Mouse (Mus musculus) frontal cortex, adult 2 months (tissue): ENCODE data around the gene Pnmt. TPM values are rescaled to one million over a fixed set of nuclear protein-coding genes. Genes with fewer than 3 reads are reported as not detected.

Experiments used
- DNase-seq, 2 experiments: peaks; one replicate each; pipeline ENCODE4 v3.0.0; 2022; ENCODE audit warnings: low spot score in 1 of 2; ENCODE audit errors: extremely low spot score in 1 of 2
- polyA plus RNA-seq: library from polyadenylated mRNA; depleted of rRNA; stranded (reverse); fragments of >200 nt; gene quantifications from 2 replicates; pipeline ENCODE4 v1.2.3, GENCODE M21; 2012; rRNA removed

Gene Pnmt
- polyA plus RNA-seq, 1 experiment = 1.1 TPM

DNA sequence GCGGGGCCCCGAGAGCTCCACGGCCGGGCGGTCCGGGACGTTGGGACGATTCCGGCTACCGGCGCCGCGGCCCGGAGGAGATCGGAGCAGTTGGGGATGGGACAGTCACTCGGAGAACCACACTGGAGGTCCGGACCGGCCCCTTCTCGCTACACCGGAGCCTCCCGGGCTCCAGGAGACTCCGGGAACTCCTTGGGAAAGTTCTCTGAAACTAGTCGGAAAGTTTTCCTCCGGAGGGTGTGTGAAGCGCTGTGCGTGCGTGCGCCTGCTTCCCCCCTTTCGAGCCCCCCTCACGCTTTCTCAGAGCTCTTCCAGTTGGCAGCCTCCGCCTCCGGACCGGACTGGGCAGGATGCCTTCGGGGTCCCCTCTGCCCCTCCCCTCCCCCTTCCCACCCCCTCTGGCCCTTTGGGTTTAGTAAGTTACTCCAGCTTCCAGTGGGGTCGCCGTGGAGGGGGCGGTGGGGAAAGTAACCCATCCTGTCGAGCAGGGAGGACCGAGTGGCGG is 26.6 kb downstream of the Pnmt start:
- no peak for DNase-seq

DNA sequence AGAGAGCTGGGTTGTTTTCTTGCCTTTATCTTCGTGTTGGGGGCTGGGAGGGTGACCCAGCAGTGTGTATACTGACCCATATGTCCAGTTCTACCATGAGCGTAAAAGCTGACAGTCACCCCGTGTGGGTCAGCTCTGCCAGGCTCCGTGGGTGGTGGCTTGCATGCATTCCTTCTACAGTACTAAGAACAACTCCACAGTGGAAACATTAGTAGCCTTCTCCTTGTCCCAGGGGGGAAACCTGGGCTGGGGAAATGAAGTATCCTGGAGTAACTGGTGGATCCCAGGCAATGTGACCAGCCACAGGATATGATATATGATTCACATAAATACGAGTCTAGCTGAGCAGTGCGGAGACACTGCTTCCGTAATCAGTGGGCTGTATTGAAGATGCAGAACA is 27.5 kb downstream of the Pnmt start:
- no peak for DNase-seq

DNA sequence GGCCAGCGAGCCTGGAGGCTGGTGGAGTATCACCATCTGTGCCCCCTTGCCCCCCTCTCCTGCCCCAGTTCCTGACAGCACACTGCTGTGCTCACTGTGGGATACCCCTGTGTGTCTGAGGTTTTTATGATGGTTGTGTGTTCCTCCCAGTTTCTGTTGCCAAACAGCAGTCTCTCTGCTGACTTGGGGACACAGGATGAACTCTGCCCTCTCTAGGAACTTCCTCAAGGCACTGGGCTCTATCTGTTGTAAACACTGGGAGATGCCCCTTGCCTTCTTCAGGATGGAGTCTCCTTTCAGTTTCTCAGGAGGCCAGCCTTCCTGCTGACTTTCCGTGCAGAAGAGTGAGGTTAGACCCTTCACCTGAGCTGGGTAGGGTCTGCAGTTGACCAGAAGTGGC is 27.9 kb downstream of the Pnmt start:
- no peak for DNase-seq

DNA sequence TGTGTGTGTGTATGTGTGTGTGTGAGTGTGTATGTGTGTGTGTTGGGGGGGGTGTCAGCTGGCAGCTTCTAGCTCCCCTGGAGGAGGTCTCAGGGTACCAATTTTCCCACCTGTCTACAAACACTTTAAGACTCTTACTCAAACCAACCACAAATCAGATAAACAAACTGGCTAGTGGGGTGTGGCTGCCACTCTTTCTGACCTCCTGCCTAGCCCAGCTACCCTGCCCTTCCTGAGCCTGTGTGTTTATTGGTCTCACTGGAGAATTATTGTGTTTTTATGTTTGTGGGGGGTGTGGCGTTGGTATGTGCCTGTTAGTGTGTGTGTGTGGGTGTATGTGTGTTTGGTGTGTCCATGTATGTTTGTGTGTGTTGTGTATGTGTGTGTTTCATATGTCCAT is 30.8 kb downstream of the Pnmt start:
- DNase-seq = no peak

DNA sequence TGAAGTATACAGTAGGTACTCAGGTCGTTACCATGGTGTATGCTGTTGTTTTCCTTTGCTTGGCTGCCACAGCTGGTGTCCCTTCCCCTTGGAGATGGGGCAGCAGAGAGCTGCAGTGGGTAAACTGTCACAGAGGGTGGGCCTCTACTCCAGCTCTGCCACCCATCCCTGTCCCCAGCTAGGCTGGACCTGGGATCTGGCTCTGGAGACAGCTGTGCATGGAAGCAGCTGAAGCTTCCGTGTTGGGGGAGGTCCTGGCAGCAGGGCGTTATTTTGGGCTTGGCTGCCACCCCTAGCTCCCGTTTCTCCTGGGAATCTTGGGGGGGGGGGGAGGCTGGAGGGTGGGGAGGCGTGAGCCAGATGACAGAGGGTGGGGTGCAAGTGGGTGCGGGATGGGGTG is 32.0 kb downstream of the Pnmt start:
- DNase-seq = no peak

DNA sequence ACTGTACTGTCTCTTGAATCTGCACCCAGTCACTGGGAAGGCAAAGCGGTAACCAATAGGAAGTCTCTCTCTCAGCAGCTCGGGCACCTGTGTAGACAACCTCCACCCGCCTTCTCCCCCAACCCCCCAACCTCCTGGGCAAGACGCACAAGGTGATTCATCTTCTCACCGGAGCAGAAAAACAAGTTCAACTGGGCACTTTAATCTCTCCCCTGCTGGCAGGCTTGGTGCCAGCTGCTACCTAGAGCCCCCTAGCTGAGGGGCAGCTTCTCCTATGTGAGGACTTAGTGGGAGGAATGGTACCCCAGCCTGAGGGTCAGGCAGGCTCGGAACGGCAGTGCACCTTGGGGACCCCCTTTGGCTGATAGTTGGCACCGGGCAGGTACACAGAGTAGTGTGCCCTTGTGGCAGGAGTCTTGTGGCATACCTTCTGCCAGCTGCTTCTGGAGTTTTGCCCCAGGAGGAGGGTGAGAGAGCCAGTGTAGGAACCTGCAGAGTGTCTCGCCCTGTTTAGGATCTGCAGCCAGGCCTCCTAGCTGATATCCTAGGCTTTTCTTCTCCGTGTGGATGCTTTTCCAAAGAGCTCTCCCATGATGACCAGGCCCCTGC is 32.8 kb downstream of the Pnmt start:
- no peak for DNase-seq

DNA sequence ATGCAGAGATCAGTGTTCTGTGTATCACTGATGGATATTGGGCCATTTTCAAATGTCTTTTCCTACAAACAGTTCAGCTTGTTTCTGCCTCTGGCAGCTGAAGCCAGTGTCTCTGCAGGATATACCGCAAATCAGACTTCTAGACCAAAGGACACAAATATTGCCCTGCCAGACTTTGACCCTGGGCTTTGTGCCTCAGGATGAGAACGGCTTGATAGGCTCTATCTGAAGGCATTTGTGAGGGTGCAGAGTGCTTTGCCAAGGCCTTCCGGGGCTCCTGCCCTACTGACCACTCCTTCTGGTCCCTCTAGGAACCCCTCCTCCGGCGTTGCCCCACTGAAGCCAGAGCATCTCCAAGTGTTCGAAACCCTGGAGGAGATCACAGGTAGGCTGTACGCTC is 40.3 kb downstream of the Pnmt start:
- no peak for DNase-seq

DNA sequence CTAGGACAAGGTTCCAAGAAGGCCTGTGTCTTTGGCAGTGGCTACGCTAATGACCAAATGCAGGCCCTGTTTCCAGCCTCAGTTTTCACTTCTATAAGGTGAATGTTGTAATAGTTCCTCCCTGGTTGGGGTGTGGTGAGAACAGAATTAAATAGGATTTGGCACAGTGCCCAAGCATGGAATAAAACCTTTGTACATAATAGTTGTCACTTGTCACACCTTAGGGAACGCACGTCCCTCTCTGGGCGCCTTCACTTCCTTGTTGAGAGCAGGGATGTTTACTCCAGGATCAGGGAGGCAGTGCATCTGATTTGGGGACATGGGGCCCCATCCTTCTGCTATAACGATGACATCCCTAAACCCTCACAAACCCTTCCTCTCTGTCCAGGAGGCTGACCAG is 42.2 kb downstream of the Pnmt start:
- DNase-seq = no peak

DNA sequence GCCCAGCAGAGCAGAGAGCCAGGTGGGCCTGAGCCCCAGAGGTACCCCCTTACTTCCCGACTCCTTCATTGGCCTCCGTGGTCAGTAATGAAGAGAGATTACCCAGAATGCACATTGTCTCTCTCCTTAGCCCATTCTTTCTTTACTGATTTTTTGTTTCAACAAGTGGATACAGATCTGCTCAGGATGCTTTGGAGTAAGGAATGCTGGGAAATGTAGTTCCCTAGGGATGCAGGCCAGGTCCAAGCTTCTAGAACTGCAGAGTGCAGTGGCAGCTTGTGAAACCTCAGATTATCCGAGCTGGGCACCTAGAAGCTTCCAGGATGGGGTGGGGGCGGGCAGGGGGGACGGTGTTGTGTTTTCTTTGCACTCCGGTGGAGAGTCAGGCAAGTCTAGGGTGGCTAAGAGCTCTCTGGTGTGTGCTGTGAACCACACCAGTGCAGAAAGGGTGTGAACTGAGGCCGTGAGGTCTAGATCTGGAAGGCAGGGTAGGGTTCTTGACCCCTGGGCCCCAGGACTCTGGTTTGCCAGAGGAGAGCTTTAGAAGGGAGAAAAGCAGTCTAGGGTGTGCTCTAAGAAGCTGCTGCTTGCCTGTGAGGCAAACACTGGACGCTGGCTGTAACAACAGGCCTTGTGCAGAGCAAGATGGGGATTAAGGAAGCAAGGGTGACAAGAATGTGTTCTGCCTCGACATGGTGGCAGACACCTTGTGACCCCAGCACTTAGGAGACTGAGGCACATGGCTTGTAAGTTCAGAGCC is 45.7 kb downstream of the Pnmt start:
- DNase-seq = no peak

DNA sequence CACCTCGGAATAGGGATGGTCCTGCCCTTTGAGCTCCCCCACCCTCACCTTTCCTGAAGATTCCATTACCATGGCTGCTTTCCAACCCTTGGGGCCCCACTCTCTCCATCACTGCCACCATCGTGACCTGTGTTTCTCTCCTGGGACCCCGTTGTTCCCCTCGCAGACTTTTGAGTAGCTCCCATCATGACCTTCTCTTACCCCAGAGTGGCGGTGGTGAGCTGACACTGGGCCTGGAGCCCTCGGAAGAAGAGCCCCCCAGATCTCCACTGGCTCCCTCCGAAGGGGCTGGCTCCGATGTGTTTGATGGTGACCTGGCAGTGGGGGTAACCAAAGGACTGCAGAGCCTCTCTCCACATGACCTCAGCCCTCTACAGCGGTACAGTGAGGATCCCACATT is 49.5 kb downstream of the Pnmt start:
- no peak for DNase-seq

DNA sequence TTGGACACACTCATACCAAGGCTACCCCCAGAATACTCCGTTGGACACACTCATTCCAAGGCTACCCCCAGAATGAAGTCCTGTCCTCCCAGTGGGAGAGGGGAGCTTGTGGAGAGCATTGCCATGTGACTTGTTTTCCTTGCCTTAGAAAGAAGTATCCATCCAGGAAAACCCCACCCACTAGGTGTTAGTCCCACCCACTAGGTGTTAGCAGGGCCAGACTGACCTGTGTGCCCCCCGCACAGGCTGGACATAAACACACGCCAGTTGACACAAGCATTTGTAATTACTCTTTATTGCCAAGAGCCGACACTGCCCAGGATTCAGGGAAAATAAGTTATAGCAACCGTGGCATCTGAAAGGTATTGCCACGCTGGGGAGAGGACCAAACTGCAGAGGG is 51.2 kb downstream of the Pnmt start:
- DNase-seq = no peak

Other genes starting within 250 kb of the Pnmt start
- gene Fbxl20, start 236.0 kb upstream of the Pnmt start, polyA plus RNA-seq = 26.8 and 28.5 TPM in 2 replicates
- gene Med1, start 193.2 kb upstream of the Pnmt start, polyA plus RNA-seq = 24.6 and 28.8 TPM in 2 replicates
- gene Cdk12, start 183.4 kb upstream of the Pnmt start, polyA plus RNA-seq = 17.8 and 19.5 TPM in 2 replicates
- 33.9 and 34.2 TPM in 2 replicates for gene Neurod2, start 56.8 kb upstream of the Pnmt start, polyA plus RNA-seq
- 104 and 156 TPM in 2 replicates for gene Ppp1r1b, start 38.0 kb upstream of the Pnmt start, polyA plus RNA-seq
- gene Stard3, start 28.1 kb upstream of the Pnmt start, polyA plus RNA-seq = 52.3 and 59.1 TPM in 2 replicates
- gene Tcap, start 2.6 kb upstream of the Pnmt start, polyA plus RNA-seq = 9.7 and 14.2 TPM in 2 replicates
- 13.7 and 15.2 TPM in 2 replicates for gene Pgap3, start 14.0 kb downstream of the Pnmt start, polyA plus RNA-seq
- gene Erbb2, start 26.0 kb downstream of the Pnmt start, polyA plus RNA-seq = 3.0 and 3.2 TPM in 2 replicates
- gene Mien1, start 52.5 kb downstream of the Pnmt start, polyA plus RNA-seq = 177 and 209 TPM in 2 replicates
- 1.6 and 2.0 TPM in 2 replicates for gene Grb7, start 59.9 kb downstream of the Pnmt start, polyA plus RNA-seq
- gene Ikzf3, start 159.6 kb downstream of the Pnmt start, polyA plus RNA-seq = 0.17 and 0.32 TPM in 2 replicates
- gene Zpbp2, start 164.6 kb downstream of the Pnmt start, polyA plus RNA-seq = 0.10 TPM in 1 of 2 replicates, not detected in the other
- 54.6 and 57.1 TPM in 2 replicates for gene Ormdl3, start 200.9 kb downstream of the Pnmt start, polyA plus RNA-seq
- gene Lrrc3c, start 211.8 kb downstream of the Pnmt start, polyA plus RNA-seq = not detected in 2 replicates
- gene Gm12355, start 239.2 kb downstream of the Pnmt start, polyA plus RNA-seq = 0.25 and 0.36 TPM in 2 replicates
- gene Gsdma3, start 239.9 kb downstream of the Pnmt start, polyA plus RNA-seq = not detected in 2 replicates